Mouse (Mus musculus): ENCODE data around the gene Scn4a. TPM values are rescaled to one million over a fixed set of nuclear protein-coding genes. Genes with fewer than 3 reads are reported as not detected.

The Scn4a gene
- polyA plus RNA-seq, 1 experiment from 2014 or later, result not detected

- no peak within 1 kb of the TSS for H3K4me2 ChIP-seq (ENCODE audit: low read depth, low read length)
- no peak within 1 kb of the TSS for H3K4me3 ChIP-seq (ENCODE audit: low read depth, low read length)
- H3K36me3 ChIP-seq (ENCODE audit: control insufficient read depth, insufficient read depth, low read length), result no peaks in the 10 kb centered on the region
- H3K27me3 ChIP-seq (ENCODE audit: control insufficient read depth, insufficient read depth, low read length), result no peaks in the 10 kb centered on the region
- no peaks in the 10 kb centered on the region for H3K9me3 ChIP-seq (ENCODE audit: control insufficient read depth, low read length)
- no peaks in the 10 kb centered on the region for H3K4me1 ChIP-seq (ENCODE audit: control insufficient read depth, insufficient read depth, low read length)
- ATAC-seq (ENCODE audit: low read depth), result no peak
- no peak within 1 kb of the TSS for H3K9ac ChIP-seq (replicated peaks; ENCODE audit: low read depth, low read length)
- WGBS, result 81% methylated on average over 6 of the region's 6 CpGs
- H3K27ac ChIP-seq (ENCODE audit: low read depth, low read length), result no peak within 1 kb of the TSS
Observed at GRCm38 (mm10) chr11:106387791-106388216, 34.7 kb upstream of the Scn4a start, which contains the start of gene Icam2. Gene Icam2, minus strand, starts transcription at chr11:106388075.

GRCm38 (mm10) chr11:106387020-106387419, 33.9 kb upstream of the Scn4a start:
- H3K36me3 ChIP-seq (ENCODE audit: control insufficient read depth, insufficient read depth, low read length), result no peaks in the 10 kb centered on the region
- WGBS, result 78% methylated on average over 6 of the region's 6 CpGs
- H3K9me3 ChIP-seq (ENCODE audit: control insufficient read depth, low read length), result no peaks in the 10 kb centered on the region
- ATAC-seq (ENCODE audit: low read depth), result no peak
- no peaks in the 10 kb centered on the region for H3K27me3 ChIP-seq (ENCODE audit: control insufficient read depth, insufficient read depth, low read length)
- no peak overlapping the region for H3K4me2 ChIP-seq (ENCODE audit: low read depth, low read length)
- H3K27ac ChIP-seq (ENCODE audit: low read depth, low read length), result no peak overlapping the region
- H3K9ac ChIP-seq (replicated peaks; ENCODE audit: low read depth, low read length), result no peak overlapping the region
- H3K4me3 ChIP-seq (ENCODE audit: low read depth, low read length), result no peak overlapping the region
- no peaks in the 10 kb centered on the region for H3K4me1 ChIP-seq (ENCODE audit: control insufficient read depth, insufficient read depth, low read length)

DNA sequence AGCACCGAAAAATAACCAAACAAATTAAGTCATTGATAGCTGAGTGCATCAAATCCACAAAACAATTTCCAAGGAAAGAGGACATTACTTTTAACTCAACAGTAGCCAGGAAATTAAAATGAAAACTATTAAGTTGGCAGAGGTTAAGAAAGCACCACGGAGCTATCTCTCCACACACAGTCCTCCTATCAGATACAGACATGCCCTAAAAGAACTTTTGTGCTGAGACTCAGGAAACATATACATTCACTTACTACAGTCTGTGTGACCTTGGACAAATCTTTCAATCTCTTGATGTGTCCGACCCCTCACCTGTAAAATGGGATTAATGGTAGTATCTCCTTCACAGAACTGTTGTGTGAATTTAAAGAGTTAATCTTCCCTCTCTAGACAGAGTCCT, 33.3 kb upstream of the Scn4a start:
- 92% methylated on average over 3 of the region's 3 CpGs for WGBS
- no peaks in the 10 kb centered on the region for H3K36me3 ChIP-seq (ENCODE audit: control insufficient read depth, insufficient read depth, low read length)
- H3K4me3 ChIP-seq (ENCODE audit: low read depth, low read length), result no peak overlapping the region
- H3K9me3 ChIP-seq (ENCODE audit: control insufficient read depth, low read length), result no peaks in the 10 kb centered on the region
- no peaks in the 10 kb centered on the region for H3K27me3 ChIP-seq (ENCODE audit: control insufficient read depth, insufficient read depth, low read length)
- H3K4me1 ChIP-seq (ENCODE audit: control insufficient read depth, insufficient read depth, low read length), result no peaks in the 10 kb centered on the region
- no peak for ATAC-seq (ENCODE audit: low read depth)
- no peak overlapping the region for H3K27ac ChIP-seq (ENCODE audit: low read depth, low read length)
- H3K9ac ChIP-seq (replicated peaks; ENCODE audit: low read depth, low read length), result no peak overlapping the region
- no peak overlapping the region for H3K4me2 ChIP-seq (ENCODE audit: low read depth, low read length)

DNA sequence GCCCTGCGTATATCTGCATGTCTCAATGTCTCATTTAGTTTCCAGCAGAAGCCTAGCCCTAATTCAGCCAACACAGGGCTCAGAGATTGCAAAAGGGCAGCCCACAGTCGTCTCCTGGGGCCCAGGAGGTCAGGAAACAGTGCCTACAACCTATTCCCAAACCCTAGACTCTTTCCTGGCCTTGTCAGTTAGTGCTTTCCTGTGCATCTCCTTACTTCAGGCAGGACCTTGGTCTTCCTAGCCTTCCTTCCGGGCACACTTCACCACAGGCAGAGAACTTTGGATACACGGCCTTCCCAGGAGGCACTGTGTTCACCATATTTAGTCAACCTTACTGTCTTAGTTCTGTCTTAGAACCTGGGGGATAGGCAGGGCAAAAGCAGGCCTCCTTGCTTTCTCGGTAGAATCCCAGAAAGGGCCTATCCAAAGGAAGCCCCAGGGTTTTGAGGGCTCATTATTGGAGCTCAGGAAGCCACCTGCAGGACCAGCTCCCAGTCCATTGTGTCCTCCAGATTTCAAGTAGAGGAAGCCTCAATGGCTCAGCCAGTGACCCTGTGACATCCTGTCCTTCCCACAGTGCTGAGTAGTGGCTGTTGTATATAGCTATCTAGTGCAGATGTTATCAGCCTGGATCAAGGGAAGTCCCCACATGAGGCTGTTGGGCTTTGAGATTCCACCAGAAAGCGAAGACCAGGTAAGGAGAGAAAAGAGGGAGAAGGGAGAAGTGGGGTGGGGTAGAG, 30.1 kb upstream of the Scn4a start:
- no peaks in the 10 kb centered on the region for H3K36me3 ChIP-seq (ENCODE audit: control insufficient read depth, insufficient read depth, low read length)
- no peak for ATAC-seq (ENCODE audit: low read depth)
- H3K27me3 ChIP-seq (ENCODE audit: control insufficient read depth, insufficient read depth, low read length), result no peaks in the 10 kb centered on the region
- no peaks in the 10 kb centered on the region for H3K4me1 ChIP-seq (ENCODE audit: control insufficient read depth, insufficient read depth, low read length)
- WGBS, result 85% methylated on average over 6 of the region's 6 CpGs
- no peak overlapping the region for H3K4me3 ChIP-seq (ENCODE audit: low read depth, low read length)
- no peaks in the 10 kb centered on the region for H3K9me3 ChIP-seq (ENCODE audit: control insufficient read depth, low read length)
- H3K27ac ChIP-seq (ENCODE audit: low read depth, low read length), result no peak overlapping the region
- H3K4me2 ChIP-seq (ENCODE audit: low read depth, low read length), result no peak overlapping the region
- H3K9ac ChIP-seq (replicated peaks; ENCODE audit: low read depth, low read length), result no peak overlapping the region

DNA sequence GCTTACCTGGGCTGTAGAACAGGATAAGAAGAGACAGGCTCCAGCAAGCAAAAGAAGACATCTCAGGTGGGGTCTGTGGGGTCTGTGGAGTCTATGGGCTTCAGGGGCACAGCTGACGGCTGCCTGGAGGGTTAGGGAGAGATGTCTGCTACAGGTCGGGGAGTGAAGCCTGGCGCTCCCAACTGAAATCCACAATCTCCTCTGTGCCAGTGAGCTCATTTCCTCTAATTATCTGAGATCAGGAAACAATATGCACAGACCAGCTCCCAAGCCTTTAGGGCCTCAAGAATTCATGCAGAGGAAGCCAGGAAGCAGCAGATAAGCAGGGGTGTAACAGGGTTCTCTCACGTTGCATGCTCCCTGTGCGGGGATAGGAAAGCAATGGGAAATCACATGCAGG, 29.3 kb upstream of the Scn4a start:
- H3K4me3 ChIP-seq (ENCODE audit: low read depth, low read length), result no peak overlapping the region
- no peak overlapping the region for H3K4me2 ChIP-seq (ENCODE audit: low read depth, low read length)
- H3K36me3 ChIP-seq (ENCODE audit: control insufficient read depth, insufficient read depth, low read length), result no peaks in the 10 kb centered on the region
- no peak overlapping the region for H3K27ac ChIP-seq (ENCODE audit: low read depth, low read length)
- ATAC-seq (ENCODE audit: low read depth), result no peak
- no peaks in the 10 kb centered on the region for H3K4me1 ChIP-seq (ENCODE audit: control insufficient read depth, insufficient read depth, low read length)
- H3K9ac ChIP-seq (replicated peaks; ENCODE audit: low read depth, low read length), result no peak overlapping the region
- WGBS, result 88% methylated on average over 5 of the region's 5 CpGs
- H3K27me3 ChIP-seq (ENCODE audit: control insufficient read depth, insufficient read depth, low read length), result no peaks in the 10 kb centered on the region
- H3K9me3 ChIP-seq (ENCODE audit: control insufficient read depth, low read length), result no peaks in the 10 kb centered on the region

DNA sequence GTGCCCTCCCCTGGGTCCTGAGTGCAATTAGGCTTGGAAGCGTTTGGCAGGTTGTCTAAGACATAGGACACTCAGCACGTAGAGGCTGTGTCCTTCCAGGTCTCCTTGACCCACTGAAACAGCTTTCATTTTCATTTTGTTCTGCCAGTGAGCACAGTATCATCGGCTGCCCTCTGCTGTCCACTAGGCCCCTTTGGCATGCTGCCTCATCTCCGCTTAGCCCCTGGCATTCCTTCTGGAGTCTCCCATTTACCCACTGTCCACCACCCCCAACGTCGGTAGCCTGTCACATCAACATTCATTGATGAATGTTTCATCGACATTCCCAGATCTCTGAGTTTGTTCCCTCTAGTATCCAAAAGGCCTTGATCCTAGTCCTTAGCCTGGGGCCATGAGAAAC, 28.8 kb upstream of the Scn4a start:
- Histone ChIP-seq H3K9me3 (ENCODE audit: control insufficient read depth, low read length) (no peaks in the 10 kb centered on the region), H3K27me3 (ENCODE audit: control insufficient read depth, insufficient read depth, low read length) (no peaks in the 10 kb centered on the region), H3K27ac (ENCODE audit: low read depth, low read length) (no peak overlapping the region), H3K4me2 (ENCODE audit: low read depth, low read length) (no peak overlapping the region), H3K4me3 (ENCODE audit: low read depth, low read length) (no peak overlapping the region), H3K4me1 (ENCODE audit: control insufficient read depth, insufficient read depth, low read length) (no peaks in the 10 kb centered on the region), H3K9ac (replicated peaks; ENCODE audit: low read depth, low read length) (no peak overlapping the region), H3K36me3 (ENCODE audit: control insufficient read depth, insufficient read depth, low read length) (no peaks in the 10 kb centered on the region)
- WGBS, result 88% methylated on average over 7 of the region's 7 CpGs
- ATAC-seq (ENCODE audit: low read depth), result no peak

GRCm38 (mm10) chr11:106381011-106381410, 27.9 kb upstream of the Scn4a start:
- no peak for ATAC-seq (ENCODE audit: low read depth)
- 85% methylated on average over 11 of the region's 11 CpGs for WGBS
- no peak overlapping the region for H3K4me2 ChIP-seq (ENCODE audit: low read depth, low read length)

DNA sequence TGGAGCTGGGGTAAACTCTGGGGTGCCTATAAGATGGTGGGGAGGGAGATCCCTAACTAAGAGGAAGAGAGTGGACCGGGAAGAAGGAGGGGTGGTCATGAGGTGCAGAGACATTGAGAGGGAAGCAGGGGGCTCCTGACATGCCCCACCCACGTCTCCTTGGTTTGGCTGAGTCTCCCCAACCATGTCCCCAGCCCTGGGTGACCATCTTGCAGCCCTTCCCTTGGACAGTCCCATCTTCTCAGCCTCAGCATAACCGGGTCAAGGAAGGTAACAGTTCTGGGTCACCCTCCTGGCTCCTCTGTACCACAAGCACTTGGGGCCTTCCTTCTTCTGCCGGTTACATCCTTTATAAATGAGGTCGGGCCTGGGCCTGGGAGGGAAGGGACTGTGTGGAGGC, 21.9 kb upstream of the Scn4a start:
- 82% methylated on average over 5 of the region's 5 CpGs for WGBS
- Histone ChIP-seq H3K27ac (ENCODE audit: low read depth, low read length) (no peak overlapping the region), H3K4me2 (ENCODE audit: low read depth, low read length) (no peak overlapping the region), H3K9me3 (ENCODE audit: control insufficient read depth, low read length) (no peaks in the 10 kb centered on the region), H3K4me3 (ENCODE audit: low read depth, low read length) (no peak overlapping the region), H3K27me3 (ENCODE audit: control insufficient read depth, insufficient read depth, low read length) (no peaks in the 10 kb centered on the region), H3K9ac (replicated peaks; ENCODE audit: low read depth, low read length) (no peak overlapping the region), H3K4me1 (ENCODE audit: control insufficient read depth, insufficient read depth, low read length) (no peaks in the 10 kb centered on the region), H3K36me3 (ENCODE audit: control insufficient read depth, insufficient read depth, low read length) (no peaks in the 10 kb centered on the region)
- no peak for ATAC-seq (ENCODE audit: low read depth)

More at GRCm38 (mm10) chr11:106381011-106381410, 27.9 kb upstream of the Scn4a start:
- H3K4me1 ChIP-seq (ENCODE audit: control insufficient read depth, insufficient read depth, low read length), result no peaks in the 10 kb centered on the region
- no peaks in the 10 kb centered on the region for H3K27me3 ChIP-seq (ENCODE audit: control insufficient read depth, insufficient read depth, low read length)
- no peak overlapping the region for H3K4me3 ChIP-seq (ENCODE audit: low read depth, low read length)
- no peak overlapping the region for H3K27ac ChIP-seq (ENCODE audit: low read depth, low read length)
- H3K9ac ChIP-seq (replicated peaks; ENCODE audit: low read depth, low read length), result no peak overlapping the region
- H3K9me3 ChIP-seq (ENCODE audit: control insufficient read depth, low read length), result no peaks in the 10 kb centered on the region
- no peaks in the 10 kb centered on the region for H3K36me3 ChIP-seq (ENCODE audit: control insufficient read depth, insufficient read depth, low read length)

DNA sequence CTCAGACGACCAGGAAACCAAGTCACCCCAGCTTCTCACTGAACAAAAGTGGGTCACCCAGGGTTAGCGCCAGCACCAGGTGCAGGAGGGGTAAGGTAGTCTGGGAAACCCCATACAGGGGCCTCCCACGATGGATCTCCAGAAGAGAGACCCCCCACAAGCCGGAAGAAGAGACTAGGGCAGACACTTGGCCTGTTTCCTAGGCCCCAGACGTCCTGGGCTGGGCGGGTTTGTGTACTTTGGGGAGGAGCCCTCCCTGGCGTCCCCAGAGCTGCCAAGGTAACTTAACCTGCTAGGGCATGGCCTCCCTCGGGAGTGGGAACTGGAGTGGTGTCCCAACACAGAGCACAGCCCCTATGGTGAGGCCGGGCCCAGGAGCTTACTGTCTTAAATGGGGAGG, 21.5 kb upstream of the Scn4a start:
- Histone ChIP-seq H3K4me3 (ENCODE audit: low read depth, low read length) (no peak overlapping the region), H3K36me3 (ENCODE audit: control insufficient read depth, insufficient read depth, low read length) (no peaks in the 10 kb centered on the region), H3K4me2 (ENCODE audit: low read depth, low read length) (no peak overlapping the region), H3K9me3 (ENCODE audit: control insufficient read depth, low read length) (no peaks in the 10 kb centered on the region), H3K9ac (replicated peaks; ENCODE audit: low read depth, low read length) (no peak overlapping the region), H3K4me1 (ENCODE audit: control insufficient read depth, insufficient read depth, low read length) (no peaks in the 10 kb centered on the region), H3K27me3 (ENCODE audit: control insufficient read depth, insufficient read depth, low read length) (no peaks in the 10 kb centered on the region), H3K27ac (ENCODE audit: low read depth, low read length) (no peak overlapping the region)
- ATAC-seq (ENCODE audit: low read depth), result no peak
- WGBS, result 55% methylated on average over 9 of the region's 9 CpGs

All from neural tube, embryonic 14.5 days (tissue).